Mouse (Mus musculus): ENCODE measurements at regions not wholly inside any gene's neighbourhood (a gene's known extent, or its start where the extent isn't known, plus 50 kb on each side); places are given as distances from the start of the nearest gene placed in this dataset.
A peak's percentile ranks its signal among the peaks of the same experiment; 100 is the strongest.

GRCm38 (mm10) chr16:24258991-24259390 lies 134.3 kb upstream of the Lpp start:
- no peak for DNase-seq (ENCODE audit: low spot score in 2 of 2)

DNA sequence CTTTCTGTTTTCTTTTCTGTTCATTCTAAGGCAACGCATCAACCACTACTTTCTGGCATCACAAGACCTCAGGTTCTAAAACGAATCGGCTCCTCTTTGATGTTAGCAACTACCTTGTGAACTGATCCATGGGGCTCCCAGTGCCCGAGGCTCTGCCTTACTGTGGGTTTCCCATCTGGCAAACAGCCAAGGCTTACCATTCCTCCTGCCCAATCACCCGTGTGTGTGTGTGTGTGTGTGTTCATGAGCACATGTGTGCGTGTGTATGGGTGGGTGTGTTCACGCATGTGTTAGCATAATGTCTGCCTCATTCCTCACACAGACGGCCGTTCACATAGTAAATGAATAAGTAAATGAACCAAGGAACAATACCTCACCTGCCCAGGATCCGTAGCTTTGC lies 138.3 kb upstream of the Lpp start:
- DNase-seq (ENCODE audit: low spot score in 2 of 2): no peak

GRCm38 (mm10) chr16:24254590-24254989 lies 138.7 kb upstream of the Lpp start:
- no peak for DNase-seq (ENCODE audit: low spot score in 2 of 2)

DNA sequence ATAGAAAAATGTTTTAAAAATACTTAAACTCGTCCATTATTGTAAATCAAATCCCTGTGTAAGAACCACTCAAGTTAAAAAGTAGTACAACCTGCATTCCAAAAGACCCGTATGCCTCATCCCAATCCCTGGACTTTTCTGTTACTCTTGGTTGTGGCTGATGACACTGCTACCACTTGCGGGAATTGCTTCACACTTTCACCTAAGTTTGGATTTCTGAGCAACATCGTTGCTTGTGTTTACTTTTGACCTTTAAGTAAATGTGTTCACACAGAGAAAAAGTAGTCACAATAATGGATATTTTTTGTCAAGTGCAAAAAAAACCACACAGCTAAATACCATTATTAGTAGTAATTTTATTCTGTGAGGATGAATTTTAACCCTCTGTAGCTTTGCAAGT lies 139.2 kb upstream of the Lpp start:
- DNase-seq (ENCODE audit: low spot score in 2 of 2): no peak

DNA sequence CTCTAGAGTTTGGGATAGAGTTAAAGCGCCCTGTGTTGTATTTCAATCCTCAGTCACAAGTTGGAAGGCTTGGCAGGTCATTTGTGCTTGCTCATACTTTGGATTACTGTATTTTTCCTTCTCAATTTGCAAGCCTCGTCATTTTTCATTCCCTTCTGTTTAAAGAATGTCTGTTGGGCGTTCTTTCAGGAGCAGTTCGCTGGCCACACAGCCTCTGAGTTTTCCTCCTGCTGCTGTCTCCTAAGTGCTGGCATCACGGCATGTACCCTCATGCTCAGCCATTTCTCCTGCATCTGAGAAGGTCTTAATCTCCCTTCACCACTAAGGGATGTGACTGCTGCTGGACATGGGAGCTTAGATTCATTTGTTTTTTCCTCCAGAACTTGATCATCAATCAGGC lies 146.0 kb upstream of the Lpp start:
- no peak for DNase-seq (ENCODE audit: low spot score in 2 of 2)

DNA sequence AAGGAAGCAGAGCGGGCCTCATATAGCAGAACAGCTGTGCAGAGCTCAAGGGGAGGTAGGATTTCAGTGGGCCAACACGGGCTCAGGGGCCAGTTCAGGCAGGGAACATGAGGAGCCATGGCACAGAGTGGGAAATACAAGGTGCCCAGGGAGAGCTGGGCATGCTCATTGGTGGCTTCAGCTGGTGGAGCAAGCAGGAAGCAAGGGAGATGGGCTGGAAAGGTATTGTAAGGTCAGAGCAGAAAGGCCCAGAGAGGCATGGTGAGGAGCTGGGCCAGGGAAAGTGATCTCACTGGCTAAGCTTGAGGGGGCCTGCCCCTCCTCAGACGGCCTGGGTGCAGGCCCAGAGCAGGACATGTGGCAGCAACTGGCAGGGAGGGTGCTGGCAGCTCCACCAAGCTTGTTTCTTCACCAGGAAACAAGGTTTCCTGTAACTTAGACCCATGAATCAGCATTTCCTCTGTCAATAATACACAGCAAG lies 155.2 kb upstream of the Lpp start:
- DNase-seq (ENCODE audit: low spot score in 2 of 2): peak; percentile 31 to 37

DNA sequence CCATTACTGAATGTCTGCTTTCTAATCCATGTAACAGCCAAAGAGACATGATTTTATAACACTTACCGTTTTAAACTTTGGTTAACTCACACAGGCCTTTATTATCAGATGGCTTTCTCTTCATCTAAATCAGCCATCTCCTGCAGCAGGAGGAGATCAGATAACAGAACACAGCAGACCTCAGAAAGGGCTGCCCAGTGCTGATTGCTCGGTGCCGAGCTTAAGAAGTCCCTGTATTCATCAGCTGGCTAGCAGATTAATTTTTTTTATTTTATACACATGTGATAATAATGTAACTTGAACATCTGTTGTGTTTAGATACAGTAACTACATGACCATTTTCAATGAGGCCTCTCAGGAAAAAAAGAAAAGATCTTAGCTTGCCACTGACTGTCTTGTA lies 155.9 kb upstream of the Lpp start:
- no peak for DNase-seq (ENCODE audit: low spot score in 2 of 2)

DNA sequence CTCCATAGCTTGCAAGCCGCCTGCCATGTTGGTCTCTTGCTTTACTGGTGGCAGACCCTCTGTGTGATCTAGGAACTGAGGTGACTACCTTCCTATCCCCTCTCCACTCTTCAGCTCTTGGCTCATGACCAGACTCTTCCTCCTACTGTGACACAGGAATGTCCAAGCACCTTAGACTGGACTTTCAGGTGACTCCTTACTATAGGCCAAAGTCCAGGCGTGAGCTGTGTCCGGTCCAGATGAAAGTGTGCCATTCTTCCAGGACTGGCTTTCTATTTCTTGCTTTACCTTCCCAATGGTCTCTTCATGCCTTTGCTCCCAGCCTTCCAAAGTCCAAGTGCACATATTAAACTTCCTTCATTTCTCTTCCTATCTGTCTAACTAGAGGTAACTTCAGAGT lies 156.3 kb upstream of the Lpp start:
- no peak for DNase-seq (ENCODE audit: low spot score in 2 of 2)

GRCm38 (mm10) chr16:24236511-24236910 lies 156.8 kb upstream of the Lpp start:
- DNase-seq (ENCODE audit: low spot score in 2 of 2): no peak

- DNase-seq (ENCODE audit: low spot score in 2 of 2): no peak
Measured at GRCm38 (mm10) chr16:24234795-24235194, 158.5 kb upstream of the Lpp start.

DNA sequence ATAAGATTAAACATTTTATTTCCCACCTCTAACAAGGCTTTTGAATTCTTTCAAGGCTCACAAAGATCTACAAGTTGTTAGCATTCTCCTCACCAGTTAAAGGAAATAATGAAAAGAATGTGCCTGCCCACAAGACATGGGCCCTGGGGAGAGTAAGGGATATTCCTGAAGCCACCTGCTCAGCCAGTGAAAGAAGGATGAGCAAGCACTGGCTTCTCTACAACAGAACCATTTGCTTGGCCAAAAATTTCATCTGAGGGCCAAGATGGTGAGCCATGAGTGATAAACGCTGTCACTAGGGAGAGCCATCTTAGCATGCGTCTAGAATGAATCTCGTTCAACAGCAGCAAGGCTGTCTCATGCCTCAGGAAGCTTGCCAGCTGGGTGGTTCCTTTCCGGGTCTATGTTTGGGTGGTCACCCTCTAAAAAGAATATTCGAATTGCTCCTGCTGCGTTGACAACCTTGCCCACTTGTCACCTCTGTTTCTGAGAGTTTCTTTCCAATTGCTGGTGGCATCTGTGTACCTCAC lies 161.2 kb upstream of the Lpp start:
- no peak for DNase-seq (ENCODE audit: low spot score in 2 of 2)

GRCm38 (mm10) chr16:24231506-24231905 lies 161.8 kb upstream of the Lpp start:
- DNase-seq (ENCODE audit: low spot score in 2 of 2): peak in 1 of 2 experiments; percentile 34

DNA sequence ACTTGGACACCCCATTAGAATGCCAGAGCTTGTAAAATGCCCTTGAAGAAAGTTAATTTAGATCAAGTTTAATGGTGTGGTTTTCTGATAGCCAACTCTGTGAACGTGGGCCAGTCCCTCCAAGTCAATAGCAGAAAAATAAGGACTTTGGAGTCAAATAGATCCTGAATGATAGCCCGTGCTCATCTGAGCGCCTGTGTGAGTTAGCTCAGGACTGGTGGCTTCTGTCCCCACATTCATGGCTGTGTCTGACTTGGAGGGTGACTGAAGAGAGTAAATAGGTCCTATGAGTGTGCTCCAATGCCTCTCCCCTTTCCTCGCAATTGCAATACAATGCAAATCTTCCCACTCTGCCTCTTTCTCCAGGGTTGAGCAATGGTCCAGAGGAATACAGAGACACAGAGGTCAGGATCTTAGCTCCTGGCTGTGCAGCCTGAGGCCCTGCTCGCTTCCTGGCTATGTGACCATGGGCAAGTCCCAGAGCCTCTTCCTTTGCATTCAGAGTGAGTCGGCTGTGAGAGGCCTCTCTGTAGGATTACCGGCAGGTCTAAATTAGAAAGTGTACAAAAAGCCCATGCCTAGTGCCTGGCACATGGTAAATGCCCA lies 164.2 kb upstream of the Lpp start:
- DNase-seq (ENCODE audit: low spot score in 2 of 2): no peak

- no peak for DNase-seq (ENCODE audit: low spot score in 2 of 2)
Measured at GRCm38 (mm10) chr16:24225897-24226296, 167.4 kb upstream of the Lpp start.

- no peak for DNase-seq (ENCODE audit: low spot score in 2 of 2)
Measured at GRCm38 (mm10) chr16:24225090-24225489, 168.2 kb upstream of the Lpp start.

GRCm38 (mm10) chr16:24223901-24224300 lies 169.4 kb upstream of the Lpp start:
- DNase-seq (ENCODE audit: low spot score in 2 of 2): no peak

- DNase-seq (ENCODE audit: low spot score in 2 of 2): no peak
Measured at GRCm38 (mm10) chr16:24223527-24223880, 169.8 kb upstream of the Lpp start.

DNA sequence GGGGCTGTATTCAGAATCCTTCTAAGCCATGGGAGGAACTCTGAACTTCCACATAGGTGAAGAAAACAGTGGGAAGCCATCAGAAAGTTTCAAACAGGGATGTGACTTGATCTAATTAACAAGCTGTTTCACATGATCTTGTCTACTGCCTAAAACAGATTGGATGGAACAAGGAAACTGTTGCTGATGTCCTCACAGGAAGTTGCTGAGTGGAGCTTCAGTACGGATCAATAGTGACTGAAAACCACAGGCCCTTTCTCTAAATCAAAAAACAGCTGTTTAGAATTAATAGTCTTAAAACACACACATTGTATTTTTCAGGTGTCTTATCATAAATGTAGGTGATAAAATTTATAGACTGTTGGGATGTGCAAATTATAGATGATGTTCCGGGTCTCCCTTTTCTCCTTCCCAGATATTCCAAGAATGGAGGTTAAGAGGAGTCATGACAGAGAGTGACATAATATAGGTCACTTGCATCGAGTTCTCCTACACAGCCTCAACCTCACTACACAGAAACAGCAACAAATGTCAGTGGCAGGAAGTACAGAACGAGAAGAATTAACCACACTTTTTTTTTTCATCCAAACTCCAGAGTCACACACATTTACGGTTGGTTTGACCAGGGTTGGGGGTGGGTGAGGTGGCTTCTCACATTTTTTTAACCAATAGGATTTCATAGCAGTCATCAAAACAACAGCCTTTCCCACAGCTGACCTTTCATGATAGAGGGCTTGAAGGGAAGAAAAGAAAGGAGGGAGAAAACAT lies 170.4 kb upstream of the Lpp start:
- no peak for DNase-seq (ENCODE audit: low spot score in 2 of 2)

DNA sequence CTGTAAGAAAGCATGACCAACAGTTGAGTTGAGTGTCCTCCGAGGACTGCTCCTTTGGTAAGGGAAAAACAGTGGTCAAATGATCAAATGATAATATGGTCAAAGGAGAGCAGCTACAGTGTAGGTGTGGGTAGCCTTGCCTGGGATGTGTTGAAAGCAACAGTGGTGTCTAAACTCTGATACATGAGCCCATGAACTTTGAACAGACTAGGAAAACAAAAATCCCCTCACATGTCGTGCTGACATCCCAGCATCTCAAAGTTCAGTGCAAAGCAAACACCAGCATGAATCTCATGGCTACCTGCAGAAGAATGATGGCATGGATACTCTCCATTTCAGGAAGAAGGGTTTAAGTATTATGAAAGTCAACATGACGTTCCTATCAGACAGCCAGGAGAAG lies 171.3 kb upstream of the Lpp start:
- no peak for DNase-seq (ENCODE audit: low spot score in 2 of 2)

GRCm38 (mm10) chr16:24220613-24221012 lies 172.7 kb upstream of the Lpp start:
- no peak for DNase-seq (ENCODE audit: low spot score in 2 of 2)

DNA sequence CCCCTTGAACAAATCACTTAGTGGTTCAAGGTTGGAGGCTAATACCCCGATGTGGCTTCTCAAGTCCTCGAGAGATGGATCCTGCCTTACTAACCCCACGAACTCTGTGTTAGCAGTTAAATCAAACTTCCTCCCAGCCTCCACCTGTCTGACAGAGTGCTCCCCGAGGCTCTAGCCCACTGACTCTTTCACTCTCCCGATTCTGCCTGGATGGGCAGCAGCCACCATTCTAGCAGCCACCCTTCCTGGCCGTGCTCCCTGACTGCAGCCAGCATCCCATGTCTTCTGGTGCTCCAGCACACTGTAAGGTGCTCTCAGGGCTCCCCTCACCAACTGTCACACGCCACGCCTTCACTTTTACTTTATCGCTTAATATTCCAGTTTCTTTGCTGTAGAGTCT lies 173.6 kb upstream of the Lpp start:
- DNase-seq (ENCODE audit: low spot score in 2 of 2): no peak

DNA sequence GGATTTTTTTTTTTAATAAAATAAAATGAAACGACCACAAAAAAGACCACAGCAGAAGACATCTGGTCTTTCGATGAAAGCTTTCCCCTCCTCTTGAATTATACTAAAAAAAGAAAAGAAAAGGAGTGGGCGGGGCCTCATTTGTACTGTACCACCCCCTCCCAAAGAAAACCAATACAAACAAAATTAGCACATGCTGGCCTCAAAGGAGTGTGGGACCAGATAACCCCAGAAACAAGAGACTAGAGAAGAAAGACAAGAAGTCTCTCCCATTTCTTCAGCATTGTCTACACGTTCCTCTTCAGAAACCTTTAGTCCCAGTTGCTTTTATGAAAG lies 174.5 kb upstream of the Lpp start:
- no peak for DNase-seq (ENCODE audit: low spot score in 2 of 2)

- DNase-seq (ENCODE audit: low spot score in 2 of 2): peak; percentile 53 to 69
Measured at GRCm38 (mm10) chr16:24218162-24218849, 175.0 kb upstream of the Lpp start.

All from right cerebral cortex, postnatal 10 days (tissue).